Mouse (Mus musculus): ENCODE measurements around the gene Cdip1. TPM values are rescaled to one million over a fixed set of nuclear protein-coding genes. Genes with fewer than 3 reads are reported as not detected.
"Not testable (repeated sequence)": the region's sequence is repeated elsewhere in the genome, so short reads cannot be mapped to it uniquely, and the experiment has no call there.

Cdip1 gene
- polyA plus RNA-seq, 1 experiment from 2014 or later, result 137 TPM

DNA sequence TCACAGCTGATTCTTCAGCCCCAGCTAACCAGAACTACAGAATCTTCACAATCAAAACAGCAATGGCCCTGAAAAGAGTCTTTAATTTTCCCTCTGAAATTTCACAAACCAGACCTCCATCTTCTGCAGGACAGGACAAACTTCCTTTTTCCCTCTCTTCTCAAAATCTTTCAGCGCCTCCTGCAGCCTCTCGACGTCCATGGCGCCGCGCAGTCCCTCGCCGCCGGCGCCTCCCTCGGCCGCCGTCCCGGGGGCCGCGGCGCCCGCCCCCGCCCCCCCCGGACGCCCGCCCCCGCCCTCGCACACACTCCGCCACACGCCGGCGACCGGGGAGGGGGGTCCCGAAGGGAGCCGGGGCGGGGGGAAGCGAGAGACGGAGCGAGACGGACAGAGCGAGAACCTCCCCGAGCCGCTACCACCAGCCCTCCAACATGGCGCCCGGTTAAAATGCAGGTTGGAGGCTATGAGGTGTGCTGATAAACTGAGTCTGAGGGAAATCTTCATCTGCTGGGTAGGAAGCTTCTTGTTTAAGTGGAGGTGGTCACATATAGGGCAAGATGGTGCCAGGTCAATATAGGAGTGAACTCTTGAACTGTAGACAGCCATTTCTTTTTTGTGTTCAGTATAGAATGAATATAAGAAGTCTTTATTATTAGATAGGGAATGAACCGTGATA, 33.3 kb downstream of the Cdip1 start:
- H3K4me1 ChIP-seq (ENCODE audit: control insufficient read depth, insufficient read depth, low read depth, low read length); H3K36me3 ChIP-seq (ENCODE audit: control insufficient read depth, insufficient read depth, low read length); H3K9me3 ChIP-seq (ENCODE audit: control insufficient read depth, low read length); H3K27me3 ChIP-seq (replicated peaks; ENCODE audit: control insufficient read depth, insufficient read depth, low read length): not testable (repeated sequence)
- peak; percentile 90 for ATAC-seq
- H3K27ac ChIP-seq (ENCODE audit: low read depth, low read length), result peak overlapping the region; percentile 77
- peak overlapping the region; percentile 44 for H3K4me3 ChIP-seq (ENCODE audit: low read length)
- WGBS, result 6% methylated on average over 28 of the region's 42 CpGs
- peak overlapping the region; percentile 55 for H3K4me2 ChIP-seq (ENCODE audit: low read length)
- peak overlapping the region; percentile 66 for H3K9ac ChIP-seq (ENCODE audit: low read depth, low read length)

DNA sequence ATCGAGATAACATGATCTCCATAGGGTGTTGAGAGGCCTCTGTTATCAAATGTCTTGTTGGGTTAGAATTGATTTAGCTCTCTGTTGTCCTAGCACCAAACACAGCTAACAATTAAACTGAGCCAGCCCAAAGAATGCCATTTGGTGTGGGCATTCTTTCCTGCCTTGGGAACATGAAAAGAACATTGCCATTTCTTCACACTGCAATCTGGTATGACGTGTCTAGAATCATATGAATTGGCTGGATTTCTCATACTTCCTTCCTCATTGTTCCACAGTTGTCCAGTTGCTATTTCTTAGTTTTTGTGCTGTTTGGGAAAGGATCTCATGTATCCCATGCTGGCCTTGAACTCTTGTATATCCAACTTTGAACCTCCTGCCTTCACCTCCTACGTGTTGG, 36.0 kb downstream of the Cdip1 start:
- no peak for ATAC-seq
- no peak overlapping the region for H3K27ac ChIP-seq (ENCODE audit: low read depth, low read length)

DNA sequence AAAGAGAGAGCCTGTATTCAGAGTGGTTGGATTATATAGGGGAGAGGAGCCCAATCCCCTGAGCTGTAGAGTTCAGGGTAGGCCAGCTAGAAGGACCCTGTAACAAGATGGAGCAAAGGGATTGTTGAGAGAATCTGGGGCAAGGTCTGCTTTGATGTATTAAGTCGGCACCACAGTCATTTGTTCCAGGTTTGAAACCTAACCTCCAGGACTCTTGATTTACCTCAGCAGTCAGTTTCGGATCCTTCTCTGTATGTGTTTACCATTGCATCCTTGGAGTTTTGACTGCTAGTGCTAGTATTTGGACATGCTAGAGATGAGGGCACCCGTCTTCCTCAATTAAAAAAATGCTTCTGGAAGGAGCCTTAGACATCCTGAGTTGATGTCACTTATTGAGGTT, 37.9 kb downstream of the Cdip1 start:
- no peak for ATAC-seq
- H3K9ac ChIP-seq (ENCODE audit: low read depth, low read length), result no peak overlapping the region
- H3K27me3 ChIP-seq (replicated peaks; ENCODE audit: control insufficient read depth, insufficient read depth, low read length), result no peaks in the 10 kb centered on the region
- H3K4me3 ChIP-seq (ENCODE audit: low read length), result no peak overlapping the region
- H3K4me2 ChIP-seq (ENCODE audit: low read length), result no peak overlapping the region
- 98% methylated on average over 3 of the region's 3 CpGs for WGBS
- no peaks in the 10 kb centered on the region for H3K9me3 ChIP-seq (ENCODE audit: control insufficient read depth, low read length)
- no peaks in the 10 kb centered on the region; the same call in 1 of the 2 replicates for H3K4me1 ChIP-seq (ENCODE audit: control insufficient read depth, insufficient read depth, low read depth, low read length)
- no peak overlapping the region for H3K27ac ChIP-seq (ENCODE audit: low read depth, low read length)
- no peaks in the 10 kb centered on the region for H3K36me3 ChIP-seq (ENCODE audit: control insufficient read depth, insufficient read depth, low read length)

More for the DNA sequence above, 36.0 kb downstream of the Cdip1 start:
- no peaks in the 10 kb centered on the region for H3K9me3 ChIP-seq (ENCODE audit: control insufficient read depth, low read length)
- peaks cover 2% of the 10 kb centered on the region for H3K4me1 ChIP-seq (ENCODE audit: control insufficient read depth, insufficient read depth, low read depth, low read length)
- no peak overlapping the region for H3K4me2 ChIP-seq (ENCODE audit: low read length)
- no peak overlapping the region for H3K9ac ChIP-seq (ENCODE audit: low read depth, low read length)
- no peak overlapping the region for H3K4me3 ChIP-seq (ENCODE audit: low read length)
- H3K27me3 ChIP-seq (replicated peaks; ENCODE audit: control insufficient read depth, insufficient read depth, low read length), result no peaks in the 10 kb centered on the region
- WGBS, result 85% methylated on average over 3 of the region's 3 CpGs
- H3K36me3 ChIP-seq (ENCODE audit: control insufficient read depth, insufficient read depth, low read length), result no peaks in the 10 kb centered on the region

DNA sequence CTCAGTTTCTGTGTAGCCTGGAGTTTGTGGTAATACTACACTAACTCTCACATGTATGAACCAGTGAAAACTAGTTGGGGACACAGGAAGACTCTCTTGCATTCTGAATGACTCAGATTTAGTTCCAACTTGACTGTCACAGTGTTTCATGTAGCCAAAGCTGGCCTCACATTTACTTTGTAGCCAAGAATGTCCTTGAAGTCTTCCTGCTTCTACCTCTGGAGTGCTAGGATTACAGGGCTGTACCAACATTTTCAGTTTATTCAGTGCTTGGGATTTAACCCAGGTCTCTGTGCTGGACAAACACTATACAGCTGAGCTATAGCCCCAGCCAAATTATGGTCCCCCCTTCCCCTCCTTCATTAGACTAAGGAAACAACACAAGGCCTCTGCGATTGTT, 47.9 kb downstream of the Cdip1 start:
- 98% methylated on average over 1 of the region's 1 CpGs for WGBS

DNA sequence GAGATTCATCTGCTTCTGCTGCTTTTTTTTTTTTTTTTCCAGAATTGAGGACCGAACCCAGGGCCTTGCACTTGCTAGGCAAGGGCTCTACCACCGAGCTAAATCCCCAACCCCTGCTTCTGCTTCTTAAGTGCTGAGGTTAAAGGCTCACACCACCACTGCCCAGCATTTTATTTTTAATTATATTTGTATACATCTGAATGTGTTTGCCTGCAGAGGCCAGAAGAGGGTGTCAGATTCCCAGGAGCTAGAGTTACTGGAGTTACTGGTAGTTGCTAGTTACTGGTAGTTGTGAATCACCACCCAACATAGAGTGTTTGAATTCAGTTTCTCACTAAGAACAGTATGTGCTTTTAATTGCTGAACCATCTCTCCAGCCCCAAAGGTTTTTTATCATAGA, 50.1 kb downstream of the Cdip1 start:
- Histone ChIP-seq H3K4me2 (ENCODE audit: low read length) (no peak overlapping the region), H3K4me1 (ENCODE audit: control insufficient read depth, insufficient read depth, low read depth, low read length) (no peaks in the 10 kb centered on the region), H3K9ac (ENCODE audit: low read depth, low read length) (no peak overlapping the region), H3K4me3 (ENCODE audit: low read length) (no peak overlapping the region), H3K27ac (ENCODE audit: low read depth, low read length) (no peak overlapping the region), H3K9me3 (ENCODE audit: control insufficient read depth, low read length) (no peaks in the 10 kb centered on the region), H3K36me3 (ENCODE audit: control insufficient read depth, insufficient read depth, low read length) (no peaks in the 10 kb centered on the region), H3K27me3 (replicated peaks; ENCODE audit: control insufficient read depth, insufficient read depth, low read length) (no peaks in the 10 kb centered on the region)
- 83% methylated on average over 2 of the region's 2 CpGs for WGBS
- no peak for ATAC-seq

More for the DNA sequence above, 47.9 kb downstream of the Cdip1 start:
- H3K36me3 ChIP-seq (ENCODE audit: control insufficient read depth, insufficient read depth, low read length), result no peaks in the 10 kb centered on the region
- H3K4me2 ChIP-seq (ENCODE audit: low read length), result no peak overlapping the region
- no peak overlapping the region for H3K9ac ChIP-seq (ENCODE audit: low read depth, low read length)
- no peaks in the 10 kb centered on the region for H3K4me1 ChIP-seq (ENCODE audit: control insufficient read depth, insufficient read depth, low read depth, low read length)
- no peak overlapping the region for H3K27ac ChIP-seq (ENCODE audit: low read depth, low read length)
- no peak overlapping the region for H3K4me3 ChIP-seq (ENCODE audit: low read length)
- no peaks in the 10 kb centered on the region for H3K27me3 ChIP-seq (replicated peaks; ENCODE audit: control insufficient read depth, insufficient read depth, low read length)
- no peaks in the 10 kb centered on the region for H3K9me3 ChIP-seq (ENCODE audit: control insufficient read depth, low read length)
- no peak for ATAC-seq

DNA sequence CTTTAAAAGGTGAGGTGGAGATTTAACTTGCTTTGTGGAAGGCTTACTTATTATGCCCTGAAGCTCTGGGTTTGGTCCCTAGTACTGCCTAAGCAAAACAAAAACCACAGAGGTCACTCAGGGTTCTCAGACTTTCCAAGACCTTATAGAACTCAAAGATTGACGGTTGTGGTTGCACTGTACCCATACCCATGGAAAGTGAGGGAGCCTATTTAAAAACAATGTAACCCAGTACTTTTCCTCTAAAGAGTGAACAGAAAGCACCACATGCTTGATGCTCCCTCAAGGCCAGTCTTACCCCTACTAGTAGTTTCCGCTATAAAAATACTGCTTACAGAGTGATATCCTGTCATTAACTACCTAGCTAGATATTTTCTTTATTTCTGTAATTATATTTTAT, 53.8 kb downstream of the Cdip1 start:
- no peaks in the 10 kb centered on the region for H3K4me1 ChIP-seq (ENCODE audit: control insufficient read depth, insufficient read depth, low read depth, low read length)
- WGBS, result 93% methylated on average over 2 of the region's 2 CpGs
- no peak overlapping the region for H3K9ac ChIP-seq (ENCODE audit: low read depth, low read length)
- H3K4me3 ChIP-seq (ENCODE audit: low read length), result no peak overlapping the region
- no peak overlapping the region for H3K4me2 ChIP-seq (ENCODE audit: low read length)
- H3K27ac ChIP-seq (ENCODE audit: low read depth, low read length), result no peak overlapping the region
- no peaks in the 10 kb centered on the region for H3K9me3 ChIP-seq (ENCODE audit: control insufficient read depth, low read length)
- H3K36me3 ChIP-seq (ENCODE audit: control insufficient read depth, insufficient read depth, low read length), result no peaks in the 10 kb centered on the region
- no peak for ATAC-seq
- H3K27me3 ChIP-seq (replicated peaks; ENCODE audit: control insufficient read depth, insufficient read depth, low read length), result no peaks in the 10 kb centered on the region

DNA sequence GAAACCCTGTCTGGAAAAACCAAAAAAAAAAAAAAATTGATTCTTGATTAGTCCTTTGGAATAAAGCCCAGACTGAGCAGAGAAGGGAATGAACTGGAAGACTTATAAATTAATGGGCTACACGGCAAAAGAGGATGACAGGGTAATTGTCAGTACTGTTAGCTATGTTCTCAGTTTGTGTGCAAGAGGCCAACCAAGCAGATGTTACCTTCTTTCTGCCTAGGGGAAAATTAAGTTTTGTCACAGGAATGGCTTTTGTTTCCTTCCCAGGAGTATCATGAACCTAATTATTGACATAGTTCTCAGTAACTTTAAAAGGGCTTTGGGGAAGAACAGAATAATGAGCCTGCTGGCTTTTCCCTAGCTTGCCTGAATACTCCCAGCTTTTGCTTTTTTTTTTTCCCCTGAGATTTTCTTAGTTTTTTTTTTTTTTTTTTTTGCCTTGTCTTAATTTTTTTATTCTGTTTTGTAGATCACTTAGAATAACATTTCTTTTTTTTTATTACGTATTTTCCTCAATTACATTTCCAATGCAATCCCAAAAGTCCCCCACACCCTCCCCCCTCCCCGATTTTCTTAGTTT, 59.2 kb downstream of the Cdip1 start:
- Histone ChIP-seq H3K4me2 (ENCODE audit: low read length) (no peak overlapping the region), H3K27me3 (replicated peaks; ENCODE audit: control insufficient read depth, insufficient read depth, low read length) (no peaks in the 10 kb centered on the region), H3K4me3 (ENCODE audit: low read length) (no peak overlapping the region), H3K27ac (ENCODE audit: low read depth, low read length) (no peak overlapping the region), H3K4me1 (ENCODE audit: control insufficient read depth, insufficient read depth, low read depth, low read length) (peaks cover 10% of the 10 kb centered on the region), H3K9ac (ENCODE audit: low read depth, low read length) (no peak overlapping the region), H3K9me3 (ENCODE audit: control insufficient read depth, low read length) (no peaks in the 10 kb centered on the region), H3K36me3 (ENCODE audit: control insufficient read depth, insufficient read depth, low read length) (no peaks in the 10 kb centered on the region)
- no peak for ATAC-seq
- WGBS, result 66% methylated on average over 3 of the region's 3 CpGs

DNA sequence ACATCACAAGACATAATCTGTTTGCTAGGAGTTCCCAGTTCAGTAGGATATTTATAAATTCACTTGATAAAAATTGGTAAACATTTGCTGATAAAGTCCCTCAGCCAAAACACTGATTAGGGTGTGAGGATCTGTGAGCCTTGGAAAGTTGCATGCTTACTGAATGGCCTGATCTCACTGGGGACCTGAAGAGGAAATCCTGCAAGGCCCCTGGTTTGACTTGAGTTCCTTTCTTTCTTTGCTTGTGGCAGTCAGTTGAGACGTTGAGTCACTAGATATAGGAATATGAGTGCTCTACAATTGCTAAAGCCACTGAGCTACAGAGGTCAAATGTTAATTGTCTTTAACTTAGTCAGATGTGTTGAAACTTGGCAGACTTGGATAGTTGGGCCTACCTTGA, 62.1 kb downstream of the Cdip1 start:
- no peak overlapping the region for H3K4me3 ChIP-seq (ENCODE audit: low read length)
- 79% methylated on average over 1 of the region's 1 CpGs for WGBS

DNA sequence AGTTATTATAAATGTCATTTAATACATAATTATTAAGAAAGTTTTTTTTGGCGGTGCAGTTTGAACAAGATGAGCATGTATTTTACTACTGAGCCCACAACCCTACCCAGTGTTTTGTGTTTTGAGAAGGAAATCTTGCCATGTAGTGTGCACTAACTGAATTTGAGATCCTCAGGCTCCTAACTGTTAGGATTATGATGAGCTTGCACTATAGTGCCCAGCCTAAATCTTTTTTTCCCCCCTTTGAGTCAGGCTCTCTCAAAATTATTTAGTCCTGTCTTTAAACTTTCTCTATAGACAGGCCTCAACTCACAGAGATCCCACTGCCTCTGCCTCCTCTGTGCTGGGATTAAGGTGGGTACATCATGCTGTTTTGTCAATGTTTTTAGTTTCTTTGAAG, 62.6 kb downstream of the Cdip1 start:
- Histone ChIP-seq H3K4me1 (ENCODE audit: control insufficient read depth, insufficient read depth, low read depth, low read length) (peaks cover 10% of the 10 kb centered on the region), H3K9me3 (ENCODE audit: control insufficient read depth, low read length) (no peaks in the 10 kb centered on the region), H3K36me3 (ENCODE audit: control insufficient read depth, insufficient read depth, low read length) (no peaks in the 10 kb centered on the region), H3K27me3 (replicated peaks; ENCODE audit: control insufficient read depth, insufficient read depth, low read length) (no peaks in the 10 kb centered on the region), H3K27ac (ENCODE audit: low read depth, low read length) (no peak overlapping the region), H3K4me3 (ENCODE audit: low read length) (no peak overlapping the region), H3K4me2 (ENCODE audit: low read length) (peak overlapping the region; percentile 80), H3K9ac (ENCODE audit: low read depth, low read length) (no peak overlapping the region)
- ATAC-seq, result no peak
- 91% methylated on average over 1 of the region's 1 CpGs for WGBS

More for the DNA sequence above, 62.1 kb downstream of the Cdip1 start:
- H3K27me3 ChIP-seq (replicated peaks; ENCODE audit: control insufficient read depth, insufficient read depth, low read length), result no peaks in the 10 kb centered on the region
- H3K36me3 ChIP-seq (ENCODE audit: control insufficient read depth, insufficient read depth, low read length), result no peaks in the 10 kb centered on the region
- H3K4me2 ChIP-seq (ENCODE audit: low read length), result no peak overlapping the region
- peaks cover 10% of the 10 kb centered on the region for H3K4me1 ChIP-seq (ENCODE audit: control insufficient read depth, insufficient read depth, low read depth, low read length)
- no peaks in the 10 kb centered on the region for H3K9me3 ChIP-seq (ENCODE audit: control insufficient read depth, low read length)
- H3K9ac ChIP-seq (ENCODE audit: low read depth, low read length), result no peak overlapping the region
- no peak overlapping the region for H3K27ac ChIP-seq (ENCODE audit: low read depth, low read length)
- no peak for ATAC-seq

All from hindbrain, embryonic 16.5 days (tissue).